Mouse (Mus musculus): ENCODE measurements at regions not wholly inside any gene's neighbourhood (a gene's known extent, or its start where the extent isn't known, plus 50 kb on each side); places are given as distances from the start of the nearest gene placed in this dataset.

GRCm38 (mm10) chr13:99114565-99114964 lies 70.1 kb upstream of the Zfp366 start:
- TF ChIP-seq CTCF (IDR thresholded peaks at IDR 0.05; ENCODE audit: insufficient read depth, low read depth, low read length), result no peak
- TF ChIP-seq POLR2A (IDR thresholded peaks at IDR 0.05; ENCODE audit: insufficient read depth, low read depth, low read length), result no peak

Data from olfactory bulb, adult 2 months (tissue).